Mouse (Mus musculus) embryonic facial prominence, embryonic 14.5 days (tissue): ENCODE results near the gene Dhx37. TPM values are rescaled to one million over a fixed set of nuclear protein-coding genes. Genes with fewer than 3 reads are reported as not detected.
"Not testable (repeated sequence)": the region's sequence is repeated elsewhere in the genome, so short reads cannot be mapped to it uniquely, and the experiment has no call there.

Experiments used
- ATAC-seq: fragments of 200-750 bp; cut with Nextera tagmentation; 2 replicates; pipeline ENCODE4 v1.8.0; 2017; ENCODE audit warnings: low read depth, moderate number of reproducible peaks, moderate TSS enrichment
- DNase-seq: peaks from one replicate; pipeline ENCODE4 v3.0.0-alpha.2; 2015; ENCODE audit warnings: low spot score
- H3K27ac ChIP-seq: fragments of 300-500 bp; sonication (generic); replicated peaks from 2 replicates; pipeline ENCODE4 v1.5.1; 2014; ENCODE audit warnings: low read depth, mild to moderate bottlenecking, low read length, moderate library complexity
- H3K27me3 ChIP-seq: fragments of 300-500 bp; sonication (generic); replicated peaks from 2 replicates; pipeline ENCODE4 v1.6.1; 2014; ENCODE audit warnings: low read length; ENCODE audit not compliant: control insufficient read depth, insufficient read depth
- H3K36me3 ChIP-seq: fragments of 300-500 bp; sonication (generic); 2 replicates; pipeline ENCODE4 v1.6.1; 2014; ENCODE audit warnings: low read length, mixed read lengths; ENCODE audit not compliant: control insufficient read depth, insufficient read depth
- H3K4me1 ChIP-seq: fragments of 300-500 bp; sonication (generic); 2 replicates; pipeline ENCODE4 v1.6.1; 2014; ENCODE audit warnings: antibody characterized with exemption, low read length; ENCODE audit not compliant: control insufficient read depth, insufficient read depth
- H3K4me2 ChIP-seq: fragments of 300-500 bp; sonication (generic); 2 replicates; pipeline ENCODE4 v1.6.1; 2014; ENCODE audit warnings: low read depth, mild to moderate bottlenecking, low read length, moderate library complexity, mixed read lengths
- H3K4me3 ChIP-seq: fragments of 300-500 bp; sonication (generic); 2 replicates; pipeline ENCODE4 v1.5.1; 2014; ENCODE audit warnings: low read depth, mild to moderate bottlenecking, low read length
- H3K9ac ChIP-seq: fragments of 300-500 bp; sonication (generic); 2 replicates; pipeline ENCODE4 v1.6.1; 2014; ENCODE audit warnings: low read depth, mild to moderate bottlenecking, low read length, moderate library complexity, mixed read lengths
- H3K9me3 ChIP-seq: fragments of 300-500 bp; sonication (generic); 2 replicates; pipeline ENCODE4 v1.6.1; 2016; ENCODE audit warnings: low read length; ENCODE audit not compliant: control insufficient read depth
- WGBS: fragments of 180-500 bp; shearing (Covaris S2); extraction: QIAGEN DNeasy Blood & Tissue Kit; methylation state at CpG from one replicate; pipeline ENCODE4 v1.1.7; 2014; 5-methylcytosine and 5-hydroxymethylcytosine counted together
- polyA plus RNA-seq: library from polyadenylated mRNA; unstranded; fragments of >200 nt; fragmentation: Nextera tagmentation; extraction: Ambion mirVana; gene quantifications from 2 replicates; pipeline ENCODE4 v1.2.1, GENCODE M21; 2014

Dhx37 gene
- polyA plus RNA-seq, 1 experiment from 2014 or later = 4.8 TPM

DNA sequence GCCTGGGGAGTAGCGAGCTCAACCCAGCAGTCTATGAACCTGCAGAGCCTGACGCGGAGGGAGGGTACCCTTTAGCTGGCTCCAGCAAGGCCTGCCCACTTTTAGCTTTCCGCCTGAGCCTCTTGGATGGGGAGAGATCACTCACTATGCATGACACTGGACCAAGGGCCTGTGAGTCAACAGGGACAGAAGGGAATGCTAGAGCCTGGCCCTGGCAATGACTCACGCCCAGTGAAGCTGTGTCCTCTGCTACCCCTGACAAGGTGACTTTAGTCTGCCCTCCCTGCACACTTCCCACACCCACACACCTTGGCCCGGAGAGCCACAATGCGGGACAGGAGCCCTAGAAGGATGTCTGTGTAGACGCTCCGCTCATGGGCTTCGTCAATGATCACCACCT is 7.6 kb downstream of the Dhx37 start:
- no peaks in the 10 kb centered on the region for H3K4me1 ChIP-seq
- no peak overlapping the region for H3K4me3 ChIP-seq
- H3K27me3 ChIP-seq = no peaks in the 10 kb centered on the region
- H3K9me3 ChIP-seq = no peaks in the 10 kb centered on the region
- H3K27ac ChIP-seq = no peak overlapping the region
- H3K9ac ChIP-seq = no peak overlapping the region
- 95% methylated on average over 10 of the region's 10 CpGs for WGBS
- H3K4me2 ChIP-seq = no peak overlapping the region
- ATAC-seq (no peak), DNase-seq (no peak)
- peaks cover 99% of the 10 kb centered on the region for H3K36me3 ChIP-seq

DNA sequence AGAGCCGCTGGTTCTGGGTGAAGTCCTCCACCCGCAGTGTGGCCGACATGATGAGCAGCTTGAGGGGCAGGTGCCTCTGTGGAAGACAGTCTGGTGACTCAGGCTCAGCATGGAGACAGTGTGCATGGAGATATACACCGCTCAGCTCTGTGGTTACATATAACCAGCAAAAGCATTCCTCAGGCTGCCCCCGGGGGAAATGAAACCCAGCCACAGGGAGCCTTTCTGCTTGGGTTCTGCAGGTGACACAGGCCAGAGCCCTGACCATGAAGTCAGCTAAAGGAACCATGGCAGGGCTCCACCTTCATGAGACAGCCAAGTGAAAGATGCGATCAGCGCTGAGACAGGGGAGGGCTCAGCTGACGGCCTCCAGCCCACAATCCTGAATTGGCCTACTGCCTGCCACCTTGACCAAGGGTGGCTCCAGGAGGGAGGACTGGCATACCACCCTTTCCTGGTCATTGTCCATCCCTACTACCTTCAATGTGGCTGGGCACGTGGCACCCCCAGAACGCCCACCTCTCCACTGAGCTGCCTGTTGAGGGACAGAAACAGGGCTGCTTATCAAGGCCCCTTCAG is 8.1 kb downstream of the Dhx37 start:
- peaks cover 99% of the 10 kb centered on the region for H3K36me3 ChIP-seq
- WGBS = 97% methylated on average over 8 of the region's 10 CpGs

GRCm38 (mm10) chr5:125419124-125419523 is 14.8 kb downstream of the Dhx37 start:
- peaks cover 92% of the 10 kb centered on the region for H3K36me3 ChIP-seq
- no peak for DNase-seq
- no peak overlapping the region for H3K4me3 ChIP-seq
- 71% methylated on average over 11 of the region's 11 CpGs for WGBS
- H3K4me2 ChIP-seq = no peak overlapping the region
- H3K27ac ChIP-seq = no peak overlapping the region
- no peaks in the 10 kb centered on the region for H3K27me3 ChIP-seq
- H3K4me1 ChIP-seq = no peaks in the 10 kb centered on the region
- H3K9ac ChIP-seq = no peak overlapping the region
- H3K9me3 ChIP-seq = no peaks in the 10 kb centered on the region
- ATAC-seq = no peak

More for the DNA sequence above, 8.1 kb downstream of the Dhx37 start:
- no peak for ATAC-seq
- Histone ChIP-seq H3K4me3 (no peak overlapping the region), H3K9ac (no peak overlapping the region), H3K9me3 (no peaks in the 10 kb centered on the region), H3K4me2 (no peak overlapping the region), H3K27me3 (no peaks in the 10 kb centered on the region), H3K27ac (no peak overlapping the region), H3K4me1 (no peaks in the 10 kb centered on the region)
- no peak for DNase-seq

GRCm38 (mm10) chr5:125418636-125419035 is 15.3 kb downstream of the Dhx37 start:
- H3K9ac ChIP-seq = no peak overlapping the region
- WGBS = 80% methylated on average over 12 of the region's 12 CpGs
- H3K36me3 ChIP-seq = peaks cover 92% of the 10 kb centered on the region
- H3K4me2 ChIP-seq = no peak overlapping the region
- H3K27ac ChIP-seq = no peak overlapping the region
- no peak for DNase-seq
- no peaks in the 10 kb centered on the region for H3K4me1 ChIP-seq
- ATAC-seq = no peak
- H3K4me3 ChIP-seq = no peak overlapping the region
- no peaks in the 10 kb centered on the region for H3K27me3 ChIP-seq
- H3K9me3 ChIP-seq = no peaks in the 10 kb centered on the region

DNA sequence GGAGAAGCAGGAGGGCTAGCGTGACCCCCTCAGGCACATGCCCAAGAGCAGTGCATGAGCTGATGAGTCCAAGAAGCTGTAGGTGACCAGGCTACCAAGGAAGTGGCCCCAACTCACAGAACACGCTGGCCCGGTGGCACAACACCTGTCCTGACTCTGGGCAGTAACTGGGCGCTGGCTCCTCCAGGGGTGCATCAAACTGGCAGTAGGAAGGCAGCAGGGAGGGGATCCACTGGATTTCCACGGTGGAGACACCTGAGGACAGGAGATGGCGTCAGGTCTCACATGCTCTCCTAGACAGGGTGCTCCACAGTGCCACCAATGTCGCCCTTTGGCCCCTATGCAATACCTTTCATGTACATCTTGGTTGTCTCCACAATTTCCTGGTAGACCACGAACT is 17.7 kb downstream of the Dhx37 start:
- peaks cover 72% of the 10 kb centered on the region for H3K36me3 ChIP-seq
- DNase-seq (no peak), ATAC-seq (no peak)
- no peak overlapping the region for H3K27ac ChIP-seq
- H3K27me3 ChIP-seq = no peaks in the 10 kb centered on the region
- no peak overlapping the region for H3K9ac ChIP-seq
- 87% methylated on average over 8 of the region's 8 CpGs for whole genome bisulfite sequencing
- no peaks in the 10 kb centered on the region for H3K4me1 ChIP-seq
- no peak overlapping the region for H3K4me3 ChIP-seq
- no peak overlapping the region for H3K4me2 ChIP-seq
- H3K9me3 ChIP-seq = no peaks in the 10 kb centered on the region

DNA sequence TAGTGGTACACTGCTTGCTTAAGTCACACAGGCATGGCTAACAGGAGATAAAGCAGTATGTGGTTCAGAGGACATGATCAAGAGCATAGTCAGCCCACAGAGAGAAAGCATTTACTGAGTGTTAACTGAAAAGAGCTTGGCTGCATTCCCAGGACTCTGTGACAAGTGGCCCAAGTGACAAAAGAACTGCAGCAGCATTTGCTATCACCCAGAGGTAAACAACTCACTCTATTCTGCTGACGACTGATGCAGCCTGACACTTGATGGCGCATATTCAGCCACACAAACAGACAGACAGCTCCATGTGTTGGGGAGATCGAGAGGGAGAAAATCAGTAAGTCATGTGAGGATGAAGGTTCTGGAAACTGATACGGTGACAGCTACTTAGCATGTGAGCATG is 20.2 kb downstream of the Dhx37 start:
- Histone ChIP-seq H3K4me1 (0 out of 2 replicates have a peak, but pooled peaks cover 3% of the 10 kb centered on the region), H3K27me3 (no peaks in the 10 kb centered on the region), H3K4me2 (no peak overlapping the region), H3K27ac (no peak overlapping the region), H3K9me3 (no peaks in the 10 kb centered on the region), H3K4me3 (no peak overlapping the region), H3K36me3 (peaks cover 53% of the 10 kb centered on the region), H3K9ac (no peak overlapping the region)
- no peak for ATAC-seq
- DNase-seq = no peak
- 78% methylated on average over 4 of the region's 4 CpGs for WGBS

DNA sequence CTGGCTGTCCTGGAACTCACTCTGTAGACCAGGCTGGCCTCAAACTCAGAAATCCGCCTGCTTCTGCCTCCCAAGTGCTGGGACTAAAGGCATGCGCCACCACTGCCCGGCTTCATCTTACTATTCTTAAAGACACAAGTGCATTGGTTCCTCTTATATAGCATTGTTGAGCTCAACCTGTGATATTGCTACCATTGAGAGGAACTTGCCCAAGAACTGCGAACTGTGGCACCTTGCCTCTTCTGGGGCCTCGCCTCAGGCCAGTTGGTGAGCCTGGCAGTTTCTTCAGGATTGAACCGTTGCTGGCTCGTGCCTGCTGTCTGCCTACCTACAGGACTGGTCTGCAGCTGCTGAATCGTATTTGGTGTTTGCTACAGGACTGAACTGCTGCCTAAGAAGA is 21.4 kb downstream of the Dhx37 start:
- 82% methylated on average over 8 of the region's 8 CpGs for WGBS
- H3K27me3 ChIP-seq, H3K27ac ChIP-seq, DNase-seq, H3K4me1 ChIP-seq, H3K4me2 ChIP-seq, H3K9ac ChIP-seq, ATAC-seq, H3K9me3 ChIP-seq, H3K4me3 ChIP-seq: not testable (repeated sequence)
- peaks cover 41% of the 10 kb centered on the region for H3K36me3 ChIP-seq

GRCm38 (mm10) chr5:125411972-125412530 is 21.9 kb downstream of the Dhx37 start:
- Histone ChIP-seq H3K4me2 (no peak overlapping the region), H3K27me3 (no peaks in the 10 kb centered on the region), H3K9me3 (no peaks in the 10 kb centered on the region), H3K36me3 (peaks cover 36% of the 10 kb centered on the region), H3K27ac (no peak overlapping the region), H3K9ac (no peak overlapping the region), H3K4me3 (no peak overlapping the region), H3K4me1 (peaks cover 6% of the 10 kb centered on the region; the same call in 1 of the 2 replicates)
- WGBS = 66% methylated on average over 5 of the region's 5 CpGs
- DNase-seq = peak; percentile 27
- no peak for ATAC-seq
